Mouse (Mus musculus) liver, postnatal 0 days (tissue): ENCODE measurements at regions not wholly inside any gene's neighbourhood (a gene's known extent, or its start where the extent isn't known, plus 50 kb on each side); places are given as distances from the start of the nearest gene placed in this dataset.

ENCODE experiments used
- CTCF ChIP-seq: sonication (generic); IDR thresholded peaks from 2 replicates; pipeline ENCODE4 v1.5.1; 2016; ENCODE audit warnings: antibody characterized with exemption, low read depth
- EP300 ChIP-seq: IDR thresholded peaks from 2 replicates; pipeline ENCODE4 v1.6.1; 2016; ENCODE audit warnings: antibody characterized with exemption, low read depth, mild to moderate bottlenecking

DNA sequence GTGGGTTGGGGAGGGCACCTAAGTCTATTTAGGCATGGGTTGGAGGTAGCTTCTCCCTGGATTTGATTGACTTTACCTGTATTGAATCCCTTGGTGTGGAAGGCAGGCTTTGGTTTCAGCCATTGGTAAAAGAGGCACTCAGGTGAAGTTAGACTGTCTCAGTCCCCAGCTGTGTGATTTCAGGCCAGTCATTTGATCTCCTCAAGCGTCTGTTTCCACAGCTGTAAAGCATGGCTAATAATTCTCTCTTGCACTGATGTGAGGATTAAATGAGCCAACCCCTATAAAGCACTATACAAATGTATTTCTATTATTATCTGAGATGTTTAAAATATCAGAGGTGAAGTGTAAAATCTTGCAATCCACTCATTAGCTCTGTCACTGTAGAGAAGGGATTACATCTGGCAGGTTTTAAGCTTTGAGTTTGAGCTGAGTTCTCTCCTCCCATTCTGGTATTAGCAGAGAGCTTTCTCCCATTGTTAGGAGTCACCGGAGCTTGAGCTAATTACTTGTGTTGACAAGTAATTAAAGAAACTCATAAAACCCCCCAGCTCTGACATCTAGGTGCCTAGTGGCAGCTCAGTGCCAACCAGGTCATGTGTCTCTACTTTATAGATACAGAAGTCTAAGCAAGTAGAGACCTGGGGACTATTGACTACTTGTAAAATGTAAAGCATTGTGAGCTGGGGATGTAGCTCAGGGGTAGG lies 463.3 kb downstream of the Dmrt2 start:
- no peak for TF ChIP-seq EP300
- no peak for TF ChIP-seq CTCF
